Mouse (Mus musculus): ENCODE results near the gene Zik1.

Zik1 gene

DNA sequence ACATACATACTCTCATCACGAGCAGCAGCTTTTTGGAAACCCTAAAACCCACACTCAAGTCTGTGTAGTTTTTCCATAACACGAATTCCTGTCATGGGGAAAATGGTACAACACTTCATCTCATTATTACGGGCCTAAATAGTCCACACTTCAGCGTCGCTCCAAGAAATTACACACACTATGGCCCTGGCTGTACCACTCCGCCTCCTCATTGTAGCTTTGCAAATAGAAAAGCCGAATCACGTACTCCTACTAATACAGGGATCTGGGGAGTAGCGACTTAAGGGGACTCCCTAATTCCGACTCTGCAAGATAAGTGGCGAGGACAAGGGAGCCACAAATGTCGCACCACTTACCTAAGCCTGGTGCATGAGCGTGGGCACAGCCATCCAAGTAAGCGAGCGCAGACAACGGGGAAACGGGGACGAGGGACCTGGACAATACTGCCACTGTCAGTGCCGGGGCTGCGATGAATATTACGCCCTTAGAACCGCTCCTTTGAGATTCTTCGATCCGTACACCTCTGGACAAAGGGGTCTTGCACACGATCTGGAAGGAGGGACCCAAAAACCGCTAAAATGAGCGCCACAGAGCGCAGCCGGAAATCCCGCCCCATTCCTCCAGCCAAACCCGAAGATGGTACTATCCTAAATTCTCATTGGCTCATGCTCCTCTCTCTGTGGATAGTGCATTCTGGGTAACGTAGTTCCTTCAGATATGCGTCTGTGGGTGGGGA lies at the start of gene Zik1:
Gene Zik1 (minus strand): TSS at position 609 of the 736 bp plus-strand sequence.
- DNase-seq (ENCODE audit: low read depth, low spot score), result peak; percentile 68

DNA sequence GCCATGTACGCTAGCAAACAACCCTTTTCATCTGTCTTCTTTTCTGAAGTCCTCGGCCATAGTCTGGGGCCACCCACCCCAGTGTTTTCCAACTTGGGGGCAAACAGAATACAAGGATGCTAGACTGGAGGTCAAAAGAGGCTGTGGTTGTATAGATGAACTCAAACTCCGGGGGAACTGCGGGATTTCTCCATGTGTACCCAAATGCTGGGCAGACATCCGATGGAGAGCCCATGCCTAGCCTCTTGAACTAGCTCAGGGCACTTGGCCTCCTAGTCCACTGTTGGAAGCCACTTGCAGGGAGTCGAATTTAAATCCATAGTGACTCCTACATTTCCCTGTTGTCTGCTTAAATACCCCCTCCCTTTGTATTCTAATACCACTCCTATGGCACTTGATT lies 384 bp upstream of the Zik1 start:
- no peak for DNase-seq (ENCODE audit: low read depth, low spot score)

DNA sequence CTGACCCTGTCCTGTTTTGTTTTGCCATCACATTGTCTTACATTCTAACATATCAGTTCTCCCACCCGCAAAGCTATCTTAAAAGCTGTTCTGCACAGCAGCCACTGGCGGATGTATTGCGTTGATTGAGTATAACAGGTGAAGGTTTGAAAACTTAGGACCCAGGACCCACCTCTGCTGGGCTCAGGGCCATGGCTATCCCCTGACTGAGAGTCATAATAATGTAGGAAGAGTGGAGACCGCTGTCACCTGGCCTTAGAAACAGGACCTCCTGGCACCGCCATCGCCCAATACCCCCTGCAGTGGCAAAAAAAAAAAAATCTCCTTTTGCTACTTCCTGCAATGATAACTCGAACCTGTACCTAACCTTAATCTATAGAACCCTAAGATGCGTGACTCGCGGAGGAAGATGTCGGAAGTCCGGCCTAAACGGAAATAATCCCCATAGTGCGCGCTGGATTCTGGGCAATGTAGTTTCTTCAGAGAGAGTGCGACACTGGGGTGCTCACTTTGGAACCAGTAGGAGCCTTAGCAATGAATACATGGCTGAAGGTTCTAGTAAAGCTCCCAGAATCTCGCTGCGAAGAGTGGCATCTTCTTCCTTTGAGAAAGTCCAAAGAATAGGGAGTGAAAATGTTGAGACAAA lies 14.5 kb downstream of the Zik1 start:
- DNase-seq (ENCODE audit: low read depth, low spot score), result peak; percentile 11

DNA sequence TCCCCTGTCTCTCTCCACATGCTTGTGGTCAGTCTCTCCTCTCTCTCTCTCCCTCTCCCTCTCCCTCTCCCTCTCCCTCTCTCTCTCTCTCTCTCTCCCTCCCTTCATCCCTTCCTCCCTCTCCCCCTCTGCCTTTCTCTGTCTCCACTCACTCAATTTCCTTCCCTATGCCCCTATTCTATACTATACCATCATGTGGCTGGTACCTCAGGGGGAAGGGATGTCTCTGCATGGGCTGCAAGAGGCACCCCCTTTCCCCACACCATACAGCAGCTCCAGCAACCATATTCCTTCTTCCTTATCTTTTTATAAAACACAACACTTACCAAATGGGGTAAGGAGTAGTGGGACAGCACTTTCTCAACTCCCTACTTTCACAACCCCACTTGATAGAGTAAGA lies 15.4 kb downstream of the Zik1 start:
- no peak for DNase-seq (ENCODE audit: low read depth, low spot score)

DNA sequence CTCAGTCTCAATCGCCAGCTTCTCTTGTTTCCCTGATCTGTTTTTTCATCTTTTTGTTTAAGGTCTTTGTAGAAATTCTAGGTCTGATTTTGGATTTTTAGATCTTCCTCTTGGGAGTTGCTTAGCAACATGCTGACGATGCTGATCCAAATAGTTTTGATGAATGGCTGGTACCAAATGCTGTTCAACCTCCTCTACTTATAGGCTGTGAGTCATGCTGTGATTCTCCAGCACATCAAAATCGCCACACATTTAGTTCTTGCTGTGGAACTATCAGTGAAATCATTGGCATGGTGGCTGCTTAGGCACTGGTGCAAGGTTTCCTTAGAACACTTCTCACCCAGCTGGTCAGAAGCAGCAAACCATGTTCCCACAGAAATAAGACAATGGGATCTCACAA lies 37.0 kb downstream of the Zik1 start:
- no peak for DNase-seq (ENCODE audit: low read depth, low spot score)

DNA sequence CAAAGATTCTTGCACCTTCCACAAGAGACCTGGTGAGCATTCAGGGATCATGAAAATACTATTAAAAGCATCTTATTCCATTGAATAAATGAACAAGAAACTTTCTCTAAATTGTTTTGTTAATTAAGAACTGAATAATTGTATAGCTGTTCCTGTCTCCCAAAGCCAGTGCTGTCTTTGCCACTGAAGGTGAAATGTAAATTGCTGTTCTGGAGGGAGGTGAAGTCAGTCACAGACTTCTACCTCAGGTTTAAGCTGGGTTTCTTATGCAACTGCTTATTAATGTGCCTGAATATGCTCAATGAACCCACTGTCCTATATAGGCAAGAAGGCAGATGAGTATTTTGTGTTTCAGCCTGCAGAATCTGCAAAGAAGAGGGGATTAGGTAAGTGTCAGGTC lies 52.2 kb downstream of the Zik1 start, which contains the start of gene Vmn1r67:
Gene Vmn1r67 (plus strand): TSS at position 301 of the 400 bp plus-strand sequence.
- DNase-seq (ENCODE audit: low read depth, low spot score), result no peak
